Mouse (Mus musculus): ENCODE results near the gene Gab1. TPM values are rescaled to one million over a fixed set of nuclear protein-coding genes. Genes with fewer than 3 reads are reported as not detected.

Gene Gab1
- polyA plus RNA-seq, 1 experiment from 2014 or later, result 25.6 TPM

DNA sequence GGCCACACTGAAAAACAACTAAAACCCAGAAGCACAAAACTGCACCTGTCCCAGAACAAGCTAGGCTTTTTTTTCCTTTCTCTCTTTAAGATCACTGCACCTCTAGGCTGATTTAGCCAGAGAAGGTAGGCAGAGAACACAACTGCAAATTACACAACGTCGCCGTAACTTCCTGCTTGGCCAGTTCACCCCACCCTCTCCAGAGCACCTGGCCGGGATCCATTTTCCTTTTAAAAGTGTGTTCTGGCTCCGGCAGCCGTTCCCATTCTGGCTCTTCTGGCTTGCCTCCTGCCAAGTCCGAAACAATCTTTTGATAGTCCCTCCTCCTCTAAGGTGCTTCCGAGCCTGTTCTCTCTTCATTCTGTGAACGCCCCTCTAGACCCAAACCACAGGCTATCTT lies 32.4 kb downstream of the Gab1 start:
- 0 out of 2 replicates have a peak overlapping the region, but pooled peaks have one; percentile 6 for H3K4me2 ChIP-seq (replicated peaks; ENCODE audit: low read depth, low read length)
- no peaks in the 10 kb centered on the region for H3K36me3 ChIP-seq (ENCODE audit: control insufficient read depth, insufficient read depth, low read length)
- 0 out of 2 replicates have a peak, but pooled peaks have one; percentile 8 for ATAC-seq (ENCODE audit: insufficient number of reproducible peaks, insufficient read depth, low FRiP score, low read depth)
- WGBS, result 59% methylated on average over 9 of the region's 9 CpGs
- peaks cover 20% of the 10 kb centered on the region; the same call in 1 of the 2 replicates for H3K4me1 ChIP-seq (ENCODE audit: control insufficient read depth, insufficient read depth, low read length)
- H3K9ac ChIP-seq (replicated peaks; ENCODE audit: low read depth, low read length), result no peak overlapping the region
- no peak overlapping the region for H3K4me3 ChIP-seq (ENCODE audit: low read depth, low read length)
- no peaks in the 10 kb centered on the region for H3K9me3 ChIP-seq (ENCODE audit: control insufficient read depth, low read depth, low read length)
- H3K27me3 ChIP-seq (ENCODE audit: control insufficient read depth, insufficient read depth, low read length), result no peaks in the 10 kb centered on the region
- H3K27ac ChIP-seq (ENCODE audit: low read length), result peak overlapping the region; percentile 66; the same call in 1 of the 2 replicates

DNA sequence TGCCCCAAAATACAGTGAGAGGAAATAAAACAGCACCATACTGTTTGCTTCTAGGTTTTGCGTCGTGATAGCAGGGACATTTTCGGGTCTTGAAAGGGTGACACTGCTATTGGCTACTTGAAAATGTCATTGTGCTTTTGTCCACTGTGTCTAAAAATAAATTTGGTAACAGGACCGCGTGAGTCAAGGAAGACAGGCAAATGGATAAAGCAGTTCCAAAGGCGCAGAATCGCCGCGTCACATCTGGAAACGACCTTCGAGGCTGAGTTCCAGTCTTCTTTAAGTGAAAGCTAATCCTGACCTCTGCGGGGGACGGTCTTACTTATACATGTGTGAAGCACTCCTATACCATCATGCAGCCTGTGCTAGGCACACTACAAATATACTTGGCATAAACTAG lies 35.0 kb downstream of the Gab1 start:
- Histone ChIP-seq H3K9ac (replicated peaks; ENCODE audit: low read depth, low read length) (no peak overlapping the region), H3K27me3 (ENCODE audit: control insufficient read depth, insufficient read depth, low read length) (no peaks in the 10 kb centered on the region), H3K9me3 (ENCODE audit: control insufficient read depth, low read depth, low read length) (no peaks in the 10 kb centered on the region), H3K4me1 (ENCODE audit: control insufficient read depth, insufficient read depth, low read length) (peaks cover 12% of the 10 kb centered on the region; the same call in 1 of the 2 replicates), H3K4me3 (ENCODE audit: low read depth, low read length) (no peak overlapping the region), H3K27ac (ENCODE audit: low read length) (no peak overlapping the region), H3K4me2 (replicated peaks; ENCODE audit: low read depth, low read length) (no peak overlapping the region), H3K36me3 (ENCODE audit: control insufficient read depth, insufficient read depth, low read length) (no peaks in the 10 kb centered on the region)
- ATAC-seq (ENCODE audit: insufficient number of reproducible peaks, insufficient read depth, low FRiP score, low read depth), result no peak
- WGBS, result 90% methylated on average over 13 of the region's 13 CpGs

DNA sequence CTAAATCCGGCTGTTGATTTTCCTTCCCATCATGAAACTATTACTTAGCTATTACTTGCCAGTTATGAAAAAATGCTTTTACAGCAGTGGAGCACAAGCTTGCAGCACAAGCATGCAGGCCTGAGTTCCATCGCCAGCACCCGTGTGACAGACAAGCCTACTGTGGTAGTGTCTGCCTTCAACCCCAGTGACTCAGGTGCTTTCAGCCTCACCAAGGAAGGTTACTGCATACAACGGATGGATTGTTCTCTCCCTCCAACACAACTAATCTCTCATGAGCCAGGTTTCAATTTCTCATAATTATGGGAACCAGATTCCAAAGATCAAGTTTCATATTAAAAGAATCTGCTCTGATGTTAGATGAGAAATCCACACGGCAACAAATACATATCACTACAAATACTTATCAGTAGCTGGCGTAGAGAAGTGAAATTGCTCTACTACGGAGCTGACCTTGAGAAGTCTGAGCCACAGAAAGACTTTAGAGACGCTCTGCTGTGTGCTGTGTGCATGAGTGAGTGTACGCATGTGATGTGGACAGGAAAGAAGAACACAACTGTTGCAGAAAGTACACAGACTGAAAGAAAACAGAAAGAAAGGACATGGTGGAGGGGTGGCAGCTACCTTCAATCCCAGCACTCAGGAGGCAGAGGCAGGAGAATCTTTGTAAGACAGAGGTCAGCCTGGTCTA lies 36.4 kb downstream of the Gab1 start:
- Histone ChIP-seq H3K9me3 (ENCODE audit: control insufficient read depth, low read depth, low read length) (no peaks in the 10 kb centered on the region), H3K9ac (replicated peaks; ENCODE audit: low read depth, low read length) (no peak overlapping the region), H3K4me1 (ENCODE audit: control insufficient read depth, insufficient read depth, low read length) (peaks cover 9% of the 10 kb centered on the region; the same call in 1 of the 2 replicates), H3K4me3 (ENCODE audit: low read depth, low read length) (no peak overlapping the region), H3K27me3 (ENCODE audit: control insufficient read depth, insufficient read depth, low read length) (no peaks in the 10 kb centered on the region), H3K36me3 (ENCODE audit: control insufficient read depth, insufficient read depth, low read length) (no peaks in the 10 kb centered on the region), H3K4me2 (replicated peaks; ENCODE audit: low read depth, low read length) (no peak overlapping the region), H3K27ac (ENCODE audit: low read length) (no peak overlapping the region)
- 76% methylated on average over 9 of the region's 9 CpGs for WGBS
- ATAC-seq (ENCODE audit: insufficient number of reproducible peaks, insufficient read depth, low FRiP score, low read depth), result no peak

DNA sequence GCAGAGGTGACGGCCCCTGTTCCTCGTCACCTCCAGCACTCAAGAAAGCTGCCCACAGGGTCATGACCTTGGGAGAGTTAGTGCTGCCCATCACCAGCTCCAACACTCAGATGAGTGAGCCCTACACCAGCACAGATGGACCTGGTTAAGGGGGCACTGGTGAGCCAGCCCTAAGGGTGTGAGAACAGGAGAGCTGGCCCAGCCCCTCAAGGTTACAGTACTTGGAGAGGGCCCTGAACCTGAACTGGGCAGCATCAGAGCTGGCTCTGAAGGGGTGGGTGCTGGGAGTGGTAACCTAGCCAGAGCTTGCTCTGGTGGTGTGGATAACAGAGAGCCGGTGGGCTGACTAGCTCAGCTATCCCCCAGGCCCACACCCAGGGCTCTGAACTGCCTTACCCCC lies 37.8 kb downstream of the Gab1 start:
- Histone ChIP-seq H3K9me3 (ENCODE audit: control insufficient read depth, low read depth, low read length) (no peaks in the 10 kb centered on the region), H3K27ac (ENCODE audit: low read length) (no peak overlapping the region), H3K4me1 (ENCODE audit: control insufficient read depth, insufficient read depth, low read length) (peaks cover 9% of the 10 kb centered on the region), H3K4me3 (ENCODE audit: low read depth, low read length) (no peak overlapping the region), H3K4me2 (replicated peaks; ENCODE audit: low read depth, low read length) (no peak overlapping the region), H3K9ac (replicated peaks; ENCODE audit: low read depth, low read length) (no peak overlapping the region), H3K36me3 (ENCODE audit: control insufficient read depth, insufficient read depth, low read length) (no peaks in the 10 kb centered on the region), H3K27me3 (ENCODE audit: control insufficient read depth, insufficient read depth, low read length) (no peaks in the 10 kb centered on the region)
- peak; percentile 28; the same call in 1 of the 2 replicates for ATAC-seq (ENCODE audit: insufficient number of reproducible peaks, insufficient read depth, low FRiP score, low read depth)
- WGBS, result 87% methylated on average over 3 of the region's 3 CpGs

DNA sequence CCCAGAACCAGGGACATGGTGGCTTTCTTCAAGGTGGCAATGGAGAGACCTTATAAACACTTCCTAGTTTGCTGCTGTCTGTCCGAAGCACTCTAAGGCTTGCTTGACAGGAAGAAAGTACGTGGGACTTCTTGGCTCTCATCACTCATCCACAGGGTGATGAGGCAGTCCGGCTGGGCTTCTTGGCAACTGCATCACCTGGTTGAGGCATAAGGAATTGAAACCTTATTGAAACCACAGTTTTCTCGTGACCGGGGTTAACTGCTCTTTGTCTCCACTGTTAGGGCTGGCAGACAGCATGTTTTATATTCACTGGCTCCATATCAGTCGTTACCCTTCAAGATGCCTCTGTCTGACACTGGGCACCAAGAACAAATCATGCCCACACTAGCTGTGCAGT lies 40.2 kb downstream of the Gab1 start:
- ATAC-seq (ENCODE audit: insufficient number of reproducible peaks, insufficient read depth, low FRiP score, low read depth), result no peak

DNA sequence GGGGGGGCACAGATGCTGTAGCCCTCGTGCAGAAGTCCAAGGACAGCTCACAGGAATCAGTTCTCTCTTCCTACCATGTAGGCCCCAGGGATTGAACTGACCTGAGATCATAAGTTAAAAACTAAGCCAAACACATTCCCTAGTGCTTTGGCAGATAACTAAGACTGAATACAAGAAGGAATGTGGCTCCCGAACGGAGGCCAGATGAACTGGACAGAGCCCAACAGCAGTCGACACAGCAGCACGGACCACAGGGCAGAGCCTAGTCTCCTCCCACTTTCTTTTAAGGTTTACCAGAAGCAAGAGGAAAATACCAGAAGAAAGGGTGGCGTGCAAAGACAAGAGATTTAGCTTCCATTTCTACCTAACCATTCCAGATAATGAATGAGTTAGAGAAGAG lies 42.1 kb downstream of the Gab1 start:
- no peak; the same call in 1 of the 2 replicates for ATAC-seq (ENCODE audit: insufficient number of reproducible peaks, insufficient read depth, low FRiP score, low read depth)
- H3K4me3 ChIP-seq (ENCODE audit: low read depth, low read length), result no peak overlapping the region
- H3K9me3 ChIP-seq (ENCODE audit: control insufficient read depth, low read depth, low read length), result no peaks in the 10 kb centered on the region
- H3K9ac ChIP-seq (replicated peaks; ENCODE audit: low read depth, low read length), result no peak overlapping the region
- peaks cover 11% of the 10 kb centered on the region for H3K4me1 ChIP-seq (ENCODE audit: control insufficient read depth, insufficient read depth, low read length)
- no peak overlapping the region for H3K27ac ChIP-seq (ENCODE audit: low read length)
- H3K36me3 ChIP-seq (ENCODE audit: control insufficient read depth, insufficient read depth, low read length), result no peaks in the 10 kb centered on the region
- H3K4me2 ChIP-seq (replicated peaks; ENCODE audit: low read depth, low read length), result no peak overlapping the region
- H3K27me3 ChIP-seq (ENCODE audit: control insufficient read depth, insufficient read depth, low read length), result no peaks in the 10 kb centered on the region
- 23% methylated on average over 6 of the region's 6 CpGs for WGBS

More for the DNA sequence above, 40.2 kb downstream of the Gab1 start:
- H3K36me3 ChIP-seq (ENCODE audit: control insufficient read depth, insufficient read depth, low read length), result no peaks in the 10 kb centered on the region
- no peak overlapping the region for H3K4me2 ChIP-seq (replicated peaks; ENCODE audit: low read depth, low read length)
- H3K27me3 ChIP-seq (ENCODE audit: control insufficient read depth, insufficient read depth, low read length), result no peaks in the 10 kb centered on the region
- WGBS, result 80% methylated on average over 6 of the region's 6 CpGs
- no peak overlapping the region for H3K9ac ChIP-seq (replicated peaks; ENCODE audit: low read depth, low read length)
- H3K4me1 ChIP-seq (ENCODE audit: control insufficient read depth, insufficient read depth, low read length), result peaks cover 8% of the 10 kb centered on the region
- no peak overlapping the region for H3K27ac ChIP-seq (ENCODE audit: low read length)
- no peaks in the 10 kb centered on the region for H3K9me3 ChIP-seq (ENCODE audit: control insufficient read depth, low read depth, low read length)
- no peak overlapping the region for H3K4me3 ChIP-seq (ENCODE audit: low read depth, low read length)

DNA sequence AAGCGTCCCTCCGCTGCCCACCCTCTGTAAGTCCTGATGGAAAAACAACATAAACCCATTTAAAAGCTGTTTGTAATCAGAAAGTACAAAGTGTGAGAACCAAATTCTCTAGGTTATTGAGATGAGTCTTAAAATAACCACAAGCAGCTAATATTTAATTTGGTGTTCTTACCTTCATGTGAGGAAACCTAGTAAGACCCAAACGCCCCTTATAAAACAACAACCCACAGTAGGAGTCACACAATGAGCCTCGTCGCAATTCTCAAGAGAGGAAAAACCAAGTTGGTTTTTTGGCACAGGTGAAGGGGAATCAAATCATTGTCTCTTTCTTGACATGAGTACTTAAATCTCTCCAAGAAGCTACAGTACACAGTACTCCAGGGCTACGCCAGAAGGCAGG lies 44.9 kb downstream of the Gab1 start:
- Histone ChIP-seq H3K27ac (ENCODE audit: low read length) (no peak overlapping the region), H3K4me2 (replicated peaks; ENCODE audit: low read depth, low read length) (no peak overlapping the region), H3K4me1 (ENCODE audit: control insufficient read depth, insufficient read depth, low read length) (peaks cover 19% of the 10 kb centered on the region), H3K9me3 (ENCODE audit: control insufficient read depth, low read depth, low read length) (no peaks in the 10 kb centered on the region), H3K27me3 (ENCODE audit: control insufficient read depth, insufficient read depth, low read length) (no peaks in the 10 kb centered on the region), H3K36me3 (ENCODE audit: control insufficient read depth, insufficient read depth, low read length) (no peaks in the 10 kb centered on the region), H3K9ac (replicated peaks; ENCODE audit: low read depth, low read length) (no peak overlapping the region), H3K4me3 (ENCODE audit: low read depth, low read length) (no peak overlapping the region)
- ATAC-seq (ENCODE audit: insufficient number of reproducible peaks, insufficient read depth, low FRiP score, low read depth), result no peak
- WGBS, result 86% methylated on average over 6 of the region's 6 CpGs

DNA sequence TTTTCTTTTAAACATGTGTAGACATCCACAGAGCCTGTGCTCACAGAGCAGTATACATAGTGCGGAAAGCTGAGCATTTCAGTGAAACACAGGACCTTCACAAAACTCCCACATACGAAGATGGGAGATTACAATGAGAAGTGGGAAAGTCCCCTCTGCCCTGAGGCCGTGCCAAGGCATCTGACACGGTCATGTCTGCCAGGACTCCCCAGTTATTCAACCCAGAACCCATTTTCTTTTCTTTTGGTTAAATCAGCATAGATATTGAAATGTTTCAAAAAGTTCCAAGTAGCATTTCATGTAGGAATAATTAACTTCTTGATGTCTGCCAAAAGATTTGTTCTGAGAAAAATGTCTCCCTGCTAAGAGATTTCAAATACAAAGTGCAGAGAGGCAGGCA lies 45.9 kb downstream of the Gab1 start:
- Histone ChIP-seq H3K9ac (replicated peaks; ENCODE audit: low read depth, low read length) (no peak overlapping the region), H3K36me3 (ENCODE audit: control insufficient read depth, insufficient read depth, low read length) (no peaks in the 10 kb centered on the region), H3K27me3 (ENCODE audit: control insufficient read depth, insufficient read depth, low read length) (no peaks in the 10 kb centered on the region), H3K4me1 (ENCODE audit: control insufficient read depth, insufficient read depth, low read length) (peaks cover 22% of the 10 kb centered on the region), H3K9me3 (ENCODE audit: control insufficient read depth, low read depth, low read length) (no peaks in the 10 kb centered on the region), H3K27ac (ENCODE audit: low read length) (no peak overlapping the region), H3K4me3 (ENCODE audit: low read depth, low read length) (no peak overlapping the region), H3K4me2 (replicated peaks; ENCODE audit: low read depth, low read length) (no peak overlapping the region)
- no peak for ATAC-seq (ENCODE audit: insufficient number of reproducible peaks, insufficient read depth, low FRiP score, low read depth)
- 71% methylated on average over 4 of the region's 4 CpGs for whole genome bisulfite sequencing

DNA sequence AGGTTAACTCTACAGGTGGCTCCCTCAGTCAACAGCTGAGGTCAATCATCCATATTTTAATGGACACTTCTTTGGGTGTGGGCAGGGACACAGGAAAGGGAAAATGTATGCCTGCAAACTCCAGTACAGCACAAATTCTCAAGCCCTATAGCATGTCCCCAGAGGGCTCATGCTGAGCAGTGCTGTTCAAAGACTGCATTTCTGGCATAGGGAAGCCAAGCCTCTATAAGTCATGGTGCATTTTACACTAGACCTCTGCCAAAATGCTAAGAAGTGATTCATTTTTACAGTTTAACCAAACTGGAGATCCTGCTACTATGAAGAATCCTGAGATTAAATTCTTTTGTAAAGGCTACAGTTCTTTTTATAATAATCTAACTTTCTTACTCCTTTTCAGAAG lies 47.8 kb downstream of the Gab1 start:
- no peak overlapping the region for H3K27ac ChIP-seq (ENCODE audit: low read length)
- H3K4me3 ChIP-seq (ENCODE audit: low read depth, low read length), result no peak overlapping the region
- H3K4me2 ChIP-seq (replicated peaks; ENCODE audit: low read depth, low read length), result no peak overlapping the region

More for the DNA sequence above, 47.8 kb downstream of the Gab1 start:
- no peak for ATAC-seq (ENCODE audit: insufficient number of reproducible peaks, insufficient read depth, low FRiP score, low read depth)
- Histone ChIP-seq H3K27me3 (ENCODE audit: control insufficient read depth, insufficient read depth, low read length) (no peaks in the 10 kb centered on the region), H3K4me1 (ENCODE audit: control insufficient read depth, insufficient read depth, low read length) (peaks cover 19% of the 10 kb centered on the region), H3K9me3 (ENCODE audit: control insufficient read depth, low read depth, low read length) (no peaks in the 10 kb centered on the region), H3K36me3 (ENCODE audit: control insufficient read depth, insufficient read depth, low read length) (no peaks in the 10 kb centered on the region), H3K9ac (replicated peaks; ENCODE audit: low read depth, low read length) (no peak overlapping the region)

Data from stomach, embryonic 14.5 days (tissue).